10 mouse cellular contexts compared by ENCODE assay signal in the genomic region with DNA sequence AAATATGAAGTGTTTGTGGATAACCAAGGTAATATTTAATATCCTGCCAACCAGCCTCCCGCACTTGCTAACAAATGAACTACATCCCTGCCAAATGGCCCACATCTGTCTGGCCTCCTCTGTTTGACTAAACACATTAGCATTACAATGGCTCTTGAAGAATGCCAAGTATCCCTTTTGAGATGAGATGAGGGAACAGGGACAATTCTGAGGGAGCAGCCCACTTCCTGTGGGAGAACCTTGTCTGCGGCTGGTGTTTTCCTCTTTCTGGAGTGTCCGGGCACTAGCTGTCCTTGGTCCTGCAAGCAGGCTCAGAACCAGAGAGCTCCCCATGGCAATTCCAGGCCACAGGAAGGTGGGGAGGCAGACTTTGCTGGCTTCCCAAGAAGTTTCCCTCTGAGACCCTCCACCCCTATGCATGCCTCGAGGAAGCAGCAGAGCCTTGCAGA. TPM values are rescaled to one million over a fixed set of nuclear protein-coding genes. Genes with fewer than 3 reads are reported as not detected.
DNase-seq lines count a peak whose midpoint lies in the region; ATAC-seq and TF ChIP-seq lines count a peak whose summit lies in the region.
"Had no signal": no experiment of that assay in that cellular context is flagged by ENCODE, and none has a peak within 500 bp of the region (broad histone marks: within the 10 kb centered on the region; RNA-seq: fewer than 3 reads in every experiment).

No protein-coding gene starts in this region.

- in situ Hi-C loops in ES-E14 (cut with MboI; ENCODE audit: low sequenced_read_pairs in 2 of 2, unreplicated experiment in 2 of 2) = no loop called here

- no peak for TF ChIP-seq CTCF in hindbrain, postnatal 0 days (IDR thresholded peaks at IDR 0.05; ENCODE audit: low read depth)

- peak overlapping the region; percentile 57; the same call in 1 of the 2 replicates for H3K4me2 ChIP-seq in kidney, embryonic 15.5 days
- 0 out of 2 replicates have a peak overlapping the region, but pooled peaks have one; percentile 53 for H3K4me2 ChIP-seq in embryonic facial prominence, embryonic 13.5 days
- H3K4me2 ChIP-seq in hindbrain, postnatal 0 days (ENCODE audit: low read depth, low read length) = peak overlapping the region; percentile 49; the same call in 1 of the 2 replicates
- no peak overlapping the region; the same call in 1 of the 2 replicates for H3K4me2 ChIP-seq in kidney, embryonic 14.5 days (replicated peaks; ENCODE audit: low read depth, low read length)
- H3K4me2 ChIP-seq in intestine, embryonic 15.5 days (replicated peaks) = no peak overlapping the region

- H3K4me3 ChIP-seq in kidney, embryonic 15.5 days (replicated peaks) = no peak overlapping the region
- peak overlapping the region in 1 of 2 experiments; percentile 49; a peak in 3 of 4 replicates for H3K4me3 ChIP-seq in ES-E14 (ENCODE audit: insufficient read depth in 1 of 2, low read depth in 1 of 2, low read length in 2 of 2, poor library complexity in 1 of 2, severe bottlenecking in 1 of 2)
- no peak overlapping the region for H3K4me3 ChIP-seq in embryonic facial prominence, embryonic 13.5 days
- no peak overlapping the region for H3K4me3 ChIP-seq in hindbrain, postnatal 0 days (ENCODE audit: low read length)
- no peak overlapping the region for H3K4me3 ChIP-seq in kidney, embryonic 14.5 days (ENCODE audit: low read length)
- H3K4me3 ChIP-seq in intestine, embryonic 15.5 days (replicated peaks) = no peak overlapping the region

- peaks cover 17% of the 10 kb centered on the region for H3K4me1 ChIP-seq in kidney, embryonic 15.5 days
- H3K4me1 ChIP-seq in ES-E14 (ENCODE audit: control insufficient read depth in 2 of 2, insufficient read depth in 2 of 2, low read length in 2 of 2, poor library complexity in 1 of 2) = peaks cover 16 to 38% of the 10 kb centered on the region in 2 experiments
- H3K4me1 ChIP-seq in embryonic facial prominence, embryonic 13.5 days = peaks cover 18% of the 10 kb centered on the region
- peaks cover 11% of the 10 kb centered on the region for H3K4me1 ChIP-seq in hindbrain, postnatal 0 days (ENCODE audit: insufficient read depth, low read length)
- H3K4me1 ChIP-seq in kidney, embryonic 14.5 days (ENCODE audit: control insufficient read depth, insufficient read depth, low read length) = 0 out of 2 replicates have a peak, but pooled peaks cover 4% of the 10 kb centered on the region
- H3K4me1 ChIP-seq in intestine, embryonic 15.5 days (replicated peaks) = peaks cover 15% of the 10 kb centered on the region

- WGBS in kidney, embryonic 15.5 days = 51% methylated on average over 4 of the region's 4 CpGs
- WGBS in embryonic facial prominence, embryonic 13.5 days = 46% methylated on average over 4 of the region's 4 CpGs
- 21% methylated on average over 4 of the region's 4 CpGs for WGBS in hindbrain, postnatal 0 days
- WGBS in kidney, embryonic 14.5 days = 36% methylated on average over 4 of the region's 4 CpGs
- 30% methylated on average over 4 of the region's 4 CpGs for WGBS in intestine, embryonic 15.5 days

- no peak overlapping the region for H3K9ac ChIP-seq in kidney, embryonic 15.5 days
- no peak overlapping the region for H3K9ac ChIP-seq in ES-E14 (ENCODE audit: insufficient read depth, low read depth, low read length, poor library complexity, severe bottlenecking)
- no peak overlapping the region for H3K9ac ChIP-seq in embryonic facial prominence, embryonic 13.5 days
- H3K9ac ChIP-seq in hindbrain, postnatal 0 days (replicated peaks; ENCODE audit: low read length) = no peak overlapping the region
- no peak overlapping the region for H3K9ac ChIP-seq in kidney, embryonic 14.5 days (ENCODE audit: low read depth, low read length)
- no peak overlapping the region; the same call in 1 of the 2 replicates for H3K9ac ChIP-seq in intestine, embryonic 15.5 days
- H3K9ac ChIP-seq: heart, embryonic 15.5 days; limb, embryonic 13.5 days had no signal

- no peak for DNase-seq in kidney, postnatal 10 days
- DNase-seq in ES-E14 (ENCODE audit: low read depth, low spot score) = peak; percentile 64
- peak; percentile 13 for DNase-seq in hindbrain, postnatal 0 days (ENCODE audit: low spot score)
- DNase-seq in frontal cortex, postnatal 25 days (ENCODE audit: low spot score in 2 of 2) = no peak

- ATAC-seq in kidney, embryonic 15.5 days (replicated peaks; ENCODE audit: low FRiP score) = no peak
- no peak for ATAC-seq in embryonic facial prominence, embryonic 13.5 days (ENCODE audit: insufficient number of reproducible peaks, insufficient read depth, low FRiP score, low TSS enrichment, low read depth)
- ATAC-seq in hindbrain, postnatal 0 days = no peak
- no peak for ATAC-seq in kidney, embryonic 14.5 days (ENCODE audit: low FRiP score, low TSS enrichment)
- no peak for ATAC-seq in intestine, embryonic 15.5 days

- no peaks in the 10 kb centered on the region for H3K9me3 ChIP-seq in kidney, embryonic 15.5 days (replicated peaks)
- H3K9me3 ChIP-seq in ES-E14 (ENCODE audit: control insufficient read depth, insufficient read depth, low read depth, low read length) = no peaks in the 10 kb centered on the region
- H3K9me3 ChIP-seq in embryonic facial prominence, embryonic 13.5 days = no peaks in the 10 kb centered on the region
- H3K9me3 ChIP-seq in hindbrain, postnatal 0 days (ENCODE audit: low read length) = no peaks in the 10 kb centered on the region
- no peaks in the 10 kb centered on the region for H3K9me3 ChIP-seq in kidney, embryonic 14.5 days (ENCODE audit: control insufficient read depth, low read length)
- H3K9me3 ChIP-seq in intestine, embryonic 15.5 days = no peaks in the 10 kb centered on the region
- H3K9me3 ChIP-seq: heart, embryonic 15.5 days; limb, embryonic 13.5 days had no signal

- H3K27ac ChIP-seq in kidney, embryonic 15.5 days = no peak overlapping the region
- no peak overlapping the region; the same call in 1 of the 2 replicates for H3K27ac ChIP-seq in ES-E14 (ENCODE audit: insufficient read depth, low read depth, low read length, poor library complexity, severe bottlenecking)
- no peak overlapping the region for H3K27ac ChIP-seq in embryonic facial prominence, embryonic 13.5 days
- no peak overlapping the region for H3K27ac ChIP-seq in hindbrain, postnatal 0 days
- H3K27ac ChIP-seq in kidney, embryonic 14.5 days (ENCODE audit: low read depth, low read length) = no peak overlapping the region
- H3K27ac ChIP-seq in intestine, embryonic 15.5 days = no peak overlapping the region
- H3K27ac ChIP-seq: heart, embryonic 15.5 days; limb, embryonic 13.5 days had no signal

- H3K36me3 ChIP-seq in kidney, embryonic 15.5 days = no peaks in the 10 kb centered on the region
- no peaks in the 10 kb centered on the region for H3K36me3 ChIP-seq in ES-E14 (ENCODE audit: control insufficient read depth, insufficient read depth, low read length, poor library complexity, severe bottlenecking)
- H3K36me3 ChIP-seq in embryonic facial prominence, embryonic 13.5 days = no peaks in the 10 kb centered on the region
- H3K36me3 ChIP-seq in hindbrain, postnatal 0 days (ENCODE audit: insufficient read depth, low read length) = no peaks in the 10 kb centered on the region
- H3K36me3 ChIP-seq in kidney, embryonic 14.5 days (ENCODE audit: control insufficient read depth, insufficient read depth, low read length) = no peaks in the 10 kb centered on the region
- no peaks in the 10 kb centered on the region for H3K36me3 ChIP-seq in intestine, embryonic 15.5 days
- H3K36me3 ChIP-seq: heart, embryonic 15.5 days; limb, embryonic 13.5 days had no signal

- H3K27me3 ChIP-seq in kidney, embryonic 15.5 days = peaks cover 2% of the 10 kb centered on the region; the same call in 1 of the 2 replicates
- H3K27me3 ChIP-seq in embryonic facial prominence, embryonic 13.5 days = peaks cover 10% of the 10 kb centered on the region; the same call in 1 of the 2 replicates
- no peaks in the 10 kb centered on the region for H3K27me3 ChIP-seq in hindbrain, postnatal 0 days (ENCODE audit: insufficient read depth, low read length)
- no peaks in the 10 kb centered on the region; the same call in 1 of the 2 replicates for H3K27me3 ChIP-seq in kidney, embryonic 14.5 days (ENCODE audit: control insufficient read depth, insufficient read depth, low read length)
- H3K27me3 ChIP-seq in intestine, embryonic 15.5 days (replicated peaks) = 0 out of 2 replicates have a peak, but pooled peaks cover 3% of the 10 kb centered on the region

TF ChIP-seq in ES-E14, 5 proteins besides CTCF, POLR2A, EP300 and RAD21:
- peak; percentile 51 for TF ChIP-seq CHD2 (IDR thresholded peaks at IDR 0.05; ENCODE audit: low read depth, low read length)
- no peak for TF ChIP-seq ZC3H11A (IDR thresholded peaks at IDR 0.05; ENCODE audit: borderline replicate concordance, low read depth, low read length)
- TF ChIP-seq ZNF384 (IDR thresholded peaks at IDR 0.05; ENCODE audit: low read depth, low read length) = no peak
- no peak for TF ChIP-seq HCFC1 (IDR thresholded peaks at IDR 0.05; ENCODE audit: borderline replicate concordance, insufficient read depth, low read length)

RNA-seq across cellular contexts. Expression of a gene that starts 30.7 kb away (rescaled TPM):
- 33.2 and 34.6 TPM in 2 replicates for polyA plus RNA-seq in kidney, embryonic 15.5 days (2015; fragmentation: Nextera tagmentation; extraction: Ambion mirVana)
- 4.4 and 8.1 TPM in 2 replicates for total RNA-seq in ES-E14 (2012; rRNA removed)
- 15.9 and 18.5 TPM in 2 replicates for polyA plus RNA-seq in embryonic facial prominence, embryonic 13.5 days (2015; fragmentation: Nextera tagmentation; extraction: Ambion mirVana)
- 12.4 and 13.3 TPM in 2 replicates for total RNA-seq in hindbrain, postnatal 0 days (2014; rRNA removed)
- polyA plus RNA-seq in hindbrain, postnatal 0 days (2015; fragmentation: Nextera tagmentation; extraction: Ambion mirVana) = 2.6 and 2.8 TPM in 2 replicates
- 17.9 and 34.0 TPM in 2 replicates for polyA plus RNA-seq in kidney, embryonic 14.5 days (2014; fragmentation: Nextera tagmentation; extraction: Ambion mirVana)
- 4.6 and 5.7 TPM in 2 replicates for polyA plus RNA-seq in intestine, embryonic 15.5 days (2015; fragmentation: Nextera tagmentation; extraction: Ambion mirVana)

Comparison
In these comparisons a context has a peak if more than half of its experiments do, and no peak if none do; other contexts are left out.
1. H3K4me2 ChIP-seq: peak in kidney, embryonic 15.5 days (single experiment), embryonic facial prominence, embryonic 13.5 days (single experiment) and hindbrain, postnatal 0 days (single experiment); none in kidney, embryonic 14.5 days (single experiment) and intestine, embryonic 15.5 days (single experiment).
2. DNase-seq: peak in ES-E14 (single experiment) and hindbrain, postnatal 0 days (single experiment); none in kidney, postnatal 10 days (single experiment) and frontal cortex, postnatal 25 days (0 of 2).